Mouse (Mus musculus): ENCODE measurements around the gene Sh3bgrl2. TPM values are rescaled to one million over a fixed set of nuclear protein-coding genes. Genes with fewer than 3 reads are reported as not detected.
"Not testable (repeated sequence)": the region's sequence is repeated elsewhere in the genome, so short reads cannot be mapped to it uniquely, and the experiment has no call there.

Sh3bgrl2 gene
- polyA plus RNA-seq (2014; fragmentation: Nextera tagmentation; extraction: Ambion mirVana), result 24.7 and 29.1 TPM in 2 replicates

DNA sequence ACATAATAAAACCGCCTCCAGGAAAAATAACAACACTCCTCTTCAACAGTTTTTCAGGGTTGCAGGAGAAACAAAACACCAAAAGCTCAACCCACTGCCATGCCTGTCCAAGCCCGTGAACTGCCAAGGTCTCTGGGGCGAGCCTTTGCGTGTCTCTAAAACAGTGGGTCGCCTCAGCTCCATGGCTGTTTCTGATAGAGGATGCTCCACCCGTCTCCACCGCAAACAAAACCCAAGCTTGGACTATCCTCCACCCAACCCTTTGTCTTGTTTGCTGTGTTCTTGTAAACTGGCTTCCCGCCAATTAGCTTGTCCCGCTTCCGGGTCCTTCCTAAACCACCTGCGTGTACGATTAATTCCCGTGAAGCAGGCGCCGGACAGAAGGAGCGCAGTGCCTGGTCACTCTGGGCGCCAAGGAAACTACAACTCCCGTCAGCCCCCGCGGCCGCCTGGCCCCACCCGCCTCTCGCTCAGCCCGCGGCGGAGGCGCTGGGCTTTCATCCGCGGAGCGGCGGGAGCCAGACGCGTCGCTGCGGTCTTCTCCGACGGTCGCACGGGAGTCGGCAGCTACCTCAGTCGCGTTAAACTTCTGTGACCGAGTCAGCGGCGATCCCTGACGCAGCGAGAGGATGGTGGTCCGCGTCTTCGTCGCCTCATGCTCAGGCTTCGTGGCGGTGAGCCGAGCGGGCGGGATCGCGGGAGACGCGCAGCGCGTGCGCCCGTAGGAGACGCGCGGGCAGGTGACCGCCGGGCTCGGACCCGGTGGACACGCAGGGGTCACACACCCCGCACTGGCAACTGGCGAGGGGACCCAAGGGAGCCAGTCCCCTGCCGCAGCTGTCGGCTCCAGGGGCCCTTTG is at the start of gene Sh3bgrl2:
Gene Sh3bgrl2, plus strand, starts transcription at position 498 of the 860 bp plus-strand sequence.
- Histone ChIP-seq H3K27me3 (ENCODE audit: control insufficient read depth, insufficient read depth, low read length) (no peaks in the 10 kb centered on the region), H3K27ac (ENCODE audit: low read length) (no peak within 1 kb of the TSS), H3K4me3 (ENCODE audit: low read depth, low read length) (peak within 1 kb of the TSS; percentile 56), H3K9ac (replicated peaks; ENCODE audit: low read depth, low read length) (peak within 1 kb of the TSS; percentile 37), H3K36me3 (ENCODE audit: control insufficient read depth, insufficient read depth, low read length) (no peaks in the 10 kb centered on the region), H3K9me3 (ENCODE audit: control insufficient read depth, low read depth, low read length) (no peaks in the 10 kb centered on the region), H3K4me1 (ENCODE audit: control insufficient read depth, insufficient read depth, low read length) (no peaks in the 10 kb centered on the region), H3K4me2 (replicated peaks; ENCODE audit: low read depth, low read length) (peak within 1 kb of the TSS; percentile 69)
- peak; percentile 90 for ATAC-seq (ENCODE audit: insufficient number of reproducible peaks, insufficient read depth, low FRiP score, low read depth)
- WGBS, result 2% methylated on average over 76 of the region's 76 CpGs

DNA sequence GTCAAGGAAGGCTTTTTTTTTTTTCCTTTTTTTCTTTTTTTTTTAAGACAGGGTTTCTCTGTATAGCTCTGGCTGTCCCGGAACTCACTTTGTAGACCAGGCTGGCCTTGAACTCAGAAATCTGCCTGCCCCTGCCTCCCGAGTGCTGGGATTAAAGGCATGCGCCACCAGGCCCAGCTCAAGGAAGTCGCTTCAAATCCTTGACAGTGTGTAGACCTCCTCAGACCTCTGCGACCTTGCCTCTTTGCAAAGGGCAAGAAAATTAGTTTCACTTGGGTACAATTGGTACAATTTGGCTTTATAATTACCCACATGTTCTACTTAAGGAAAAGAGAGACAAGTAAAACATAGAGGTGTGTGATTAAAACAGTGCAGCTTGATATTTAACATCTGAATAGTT is 29.0 kb upstream of the Sh3bgrl2 start:
- H3K4me1 ChIP-seq (ENCODE audit: control insufficient read depth, insufficient read depth, low read length); H3K27ac ChIP-seq (ENCODE audit: low read length); H3K36me3 ChIP-seq (ENCODE audit: control insufficient read depth, insufficient read depth, low read length); H3K9ac ChIP-seq (replicated peaks; ENCODE audit: low read depth, low read length); H3K27me3 ChIP-seq (ENCODE audit: control insufficient read depth, insufficient read depth, low read length); H3K9me3 ChIP-seq (ENCODE audit: control insufficient read depth, low read depth, low read length); H3K4me3 ChIP-seq (ENCODE audit: low read depth, low read length); H3K4me2 ChIP-seq (replicated peaks; ENCODE audit: low read depth, low read length); ATAC-seq (ENCODE audit: insufficient number of reproducible peaks, insufficient read depth, low FRiP score, low read depth): not testable (repeated sequence)
- 79% methylated on average over 5 of the region's 5 CpGs for WGBS

DNA sequence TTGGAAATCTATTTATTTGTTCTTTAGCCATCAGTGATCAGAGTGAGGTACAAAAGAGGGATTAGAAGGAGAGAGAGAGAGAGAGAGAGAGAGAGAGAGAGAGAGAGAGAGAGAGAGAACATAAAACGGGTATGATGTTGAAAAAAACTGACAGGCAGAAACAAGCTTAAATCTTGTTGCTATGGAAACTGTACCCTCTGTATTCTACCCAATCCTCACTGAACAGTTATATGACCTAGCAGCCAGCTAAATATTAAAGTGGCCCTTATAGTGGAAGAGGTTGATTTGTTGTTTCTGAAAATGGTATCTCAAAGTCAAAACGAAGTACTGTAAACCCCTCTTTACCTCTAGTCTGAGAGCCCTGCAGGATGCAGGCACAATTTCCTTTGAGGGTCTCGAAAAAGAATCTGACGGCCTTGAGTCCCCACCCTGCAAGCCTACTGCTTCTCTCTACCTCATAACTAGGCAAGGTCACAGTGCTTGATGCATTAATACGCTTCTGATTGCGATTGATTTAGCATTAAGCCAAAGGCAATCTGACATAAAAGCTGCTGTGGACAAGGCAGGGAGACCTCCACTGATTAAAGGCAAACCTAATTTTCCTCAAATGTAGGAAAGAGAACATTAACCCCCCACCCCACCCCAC is 28.5 kb upstream of the Sh3bgrl2 start:
- no peak for ATAC-seq (ENCODE audit: insufficient number of reproducible peaks, insufficient read depth, low FRiP score, low read depth)
- H3K9ac ChIP-seq (replicated peaks; ENCODE audit: low read depth, low read length), result no peak overlapping the region
- no peaks in the 10 kb centered on the region for H3K36me3 ChIP-seq (ENCODE audit: control insufficient read depth, insufficient read depth, low read length)
- H3K4me3 ChIP-seq (ENCODE audit: low read depth, low read length), result no peak overlapping the region
- H3K27ac ChIP-seq (ENCODE audit: low read length), result no peak overlapping the region
- H3K9me3 ChIP-seq (ENCODE audit: control insufficient read depth, low read depth, low read length), result no peaks in the 10 kb centered on the region
- no peaks in the 10 kb centered on the region for H3K4me1 ChIP-seq (ENCODE audit: control insufficient read depth, insufficient read depth, low read length)
- 74% methylated on average over 6 of the region's 6 CpGs for WGBS
- no peaks in the 10 kb centered on the region for H3K27me3 ChIP-seq (ENCODE audit: control insufficient read depth, insufficient read depth, low read length)
- H3K4me2 ChIP-seq (replicated peaks; ENCODE audit: low read depth, low read length), result no peak overlapping the region

- Histone ChIP-seq H3K27me3 (ENCODE audit: control insufficient read depth, insufficient read depth, low read length) (no peaks in the 10 kb centered on the region), H3K36me3 (ENCODE audit: control insufficient read depth, insufficient read depth, low read length) (no peaks in the 10 kb centered on the region), H3K4me1 (ENCODE audit: control insufficient read depth, insufficient read depth, low read length) (0 out of 2 replicates have a peak, but pooled peaks cover under 1% of the 10 kb centered on the region), H3K4me2 (replicated peaks; ENCODE audit: low read depth, low read length) (no peak overlapping the region), H3K9me3 (ENCODE audit: control insufficient read depth, low read depth, low read length) (no peaks in the 10 kb centered on the region), H3K4me3 (ENCODE audit: low read depth, low read length) (no peak overlapping the region), H3K27ac (ENCODE audit: low read length) (no peak overlapping the region), H3K9ac (replicated peaks; ENCODE audit: low read depth, low read length) (no peak overlapping the region)
- no peak for ATAC-seq (ENCODE audit: insufficient number of reproducible peaks, insufficient read depth, low FRiP score, low read depth)
- WGBS, result 75% methylated on average over 7 of the region's 7 CpGs
These were observed 20.6 kb upstream of the Sh3bgrl2 start for GRCm38 (mm10) chr9:83527341-83528060.

DNA sequence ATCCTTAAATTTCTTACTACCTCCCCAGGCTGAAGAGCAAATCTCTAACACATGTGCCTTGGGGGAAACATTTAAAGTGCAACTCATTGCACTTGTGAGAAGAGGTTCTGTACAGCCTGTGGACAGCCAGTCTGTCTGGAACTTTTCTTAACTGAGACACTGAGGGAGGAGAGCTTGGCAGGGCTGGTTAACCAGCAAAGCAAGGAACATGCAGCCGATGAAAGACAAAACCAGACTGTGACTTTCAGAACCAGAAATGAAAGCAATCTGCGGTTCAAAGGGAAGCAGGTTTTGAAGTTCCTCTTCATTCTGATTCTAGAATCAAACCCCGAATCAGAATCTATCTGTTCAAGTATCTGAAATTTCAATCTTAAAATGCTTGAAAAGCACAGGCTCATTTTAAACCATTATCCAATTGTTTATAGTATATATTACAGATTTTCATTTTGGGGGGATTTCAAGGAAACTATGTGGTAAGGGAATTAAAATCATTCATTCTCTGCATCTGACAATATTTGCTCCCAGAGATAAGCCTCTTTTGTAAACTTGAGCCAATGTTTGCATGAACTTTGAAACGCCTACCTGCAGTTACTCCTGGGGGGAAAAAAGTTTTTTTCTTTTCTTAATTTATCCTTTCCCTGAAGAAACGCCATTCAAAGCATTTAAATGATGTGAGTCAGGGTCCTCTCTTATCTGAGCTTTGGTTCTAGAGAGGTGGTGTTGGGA is 14.9 kb upstream of the Sh3bgrl2 start:
- Histone ChIP-seq H3K4me3 (ENCODE audit: low read depth, low read length) (no peak overlapping the region), H3K4me2 (replicated peaks; ENCODE audit: low read depth, low read length) (no peak overlapping the region), H3K9ac (replicated peaks; ENCODE audit: low read depth, low read length) (no peak overlapping the region), H3K36me3 (ENCODE audit: control insufficient read depth, insufficient read depth, low read length) (no peaks in the 10 kb centered on the region), H3K9me3 (ENCODE audit: control insufficient read depth, low read depth, low read length) (no peaks in the 10 kb centered on the region), H3K27me3 (ENCODE audit: control insufficient read depth, insufficient read depth, low read length) (no peaks in the 10 kb centered on the region), H3K4me1 (ENCODE audit: control insufficient read depth, insufficient read depth, low read length) (0 out of 2 replicates have a peak, but pooled peaks cover 3% of the 10 kb centered on the region), H3K27ac (ENCODE audit: low read length) (no peak overlapping the region; the same call in 1 of the 2 replicates)
- no peak for ATAC-seq (ENCODE audit: insufficient number of reproducible peaks, insufficient read depth, low FRiP score, low read depth)
- WGBS, result 48% methylated on average over 5 of the region's 5 CpGs

DNA sequence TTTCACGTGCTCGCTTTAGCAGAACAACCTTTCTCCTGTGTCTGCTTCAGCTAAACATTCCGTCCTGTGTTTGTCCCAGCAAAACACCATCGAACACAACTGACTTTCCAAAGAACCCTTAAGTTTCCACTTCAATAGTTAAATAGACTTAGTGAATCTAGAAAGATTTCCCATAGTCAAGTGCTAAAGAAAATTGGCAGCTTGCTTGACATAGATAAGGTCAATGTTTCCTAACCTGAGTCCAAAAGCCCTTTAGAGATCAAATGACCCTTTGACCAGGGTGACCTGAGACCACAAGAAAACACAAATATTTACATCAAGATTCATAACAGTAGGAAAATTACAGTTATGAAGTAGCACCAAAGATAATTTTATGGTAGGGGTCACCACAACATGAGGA is 11.2 kb upstream of the Sh3bgrl2 start:
- Histone ChIP-seq H3K4me3 (ENCODE audit: low read depth, low read length) (no peak overlapping the region), H3K36me3 (ENCODE audit: control insufficient read depth, insufficient read depth, low read length) (no peaks in the 10 kb centered on the region), H3K9me3 (ENCODE audit: control insufficient read depth, low read depth, low read length) (no peaks in the 10 kb centered on the region), H3K27me3 (ENCODE audit: control insufficient read depth, insufficient read depth, low read length) (no peaks in the 10 kb centered on the region), H3K9ac (replicated peaks; ENCODE audit: low read depth, low read length) (no peak overlapping the region), H3K4me2 (replicated peaks; ENCODE audit: low read depth, low read length) (no peak overlapping the region), H3K4me1 (ENCODE audit: control insufficient read depth, insufficient read depth, low read length) (0 out of 2 replicates have a peak, but pooled peaks cover 6% of the 10 kb centered on the region), H3K27ac (ENCODE audit: low read length) (no peak overlapping the region)
- ATAC-seq (ENCODE audit: insufficient number of reproducible peaks, insufficient read depth, low FRiP score, low read depth), result no peak
- WGBS, result 91% methylated on average over 4 of the region's 4 CpGs

DNA sequence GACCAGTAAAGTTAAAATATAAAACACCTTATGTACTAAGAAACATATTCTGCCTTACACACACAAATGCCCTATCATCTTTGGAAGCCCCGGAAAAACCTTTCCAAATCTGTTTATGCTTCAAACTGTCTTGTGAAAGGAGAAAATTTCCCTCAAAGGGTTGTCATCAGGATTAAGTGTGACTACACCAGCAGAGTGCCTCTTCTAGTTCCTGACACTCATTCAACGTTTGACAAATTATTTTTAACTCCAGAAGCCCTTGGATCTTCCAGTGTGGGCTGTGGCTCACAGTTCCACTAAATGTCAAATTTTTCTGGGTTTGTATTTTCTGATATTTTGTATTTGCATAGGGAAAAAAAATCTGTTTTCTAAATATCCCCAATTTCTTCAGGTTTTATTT is 10.6 kb upstream of the Sh3bgrl2 start:
- no peaks in the 10 kb centered on the region for H3K36me3 ChIP-seq (ENCODE audit: control insufficient read depth, insufficient read depth, low read length)
- no peak for ATAC-seq (ENCODE audit: insufficient number of reproducible peaks, insufficient read depth, low FRiP score, low read depth)
- no peak overlapping the region for H3K4me3 ChIP-seq (ENCODE audit: low read depth, low read length)
- no peak overlapping the region for H3K27ac ChIP-seq (ENCODE audit: low read length)
- 0 out of 2 replicates have a peak, but pooled peaks cover 5% of the 10 kb centered on the region for H3K4me1 ChIP-seq (ENCODE audit: control insufficient read depth, insufficient read depth, low read length)
- H3K4me2 ChIP-seq (replicated peaks; ENCODE audit: low read depth, low read length), result no peak overlapping the region
- no peak overlapping the region for H3K9ac ChIP-seq (replicated peaks; ENCODE audit: low read depth, low read length)
- no peaks in the 10 kb centered on the region for H3K9me3 ChIP-seq (ENCODE audit: control insufficient read depth, low read depth, low read length)
- no peaks in the 10 kb centered on the region for H3K27me3 ChIP-seq (ENCODE audit: control insufficient read depth, insufficient read depth, low read length)
- 35% methylated on average over 2 of the region's 2 CpGs for WGBS

Data from stomach, embryonic 14.5 days (tissue).